Mouse (Mus musculus): ENCODE data around the gene Mbnl2.
A peak's percentile ranks its signal among the peaks of the same experiment; 100 is the strongest.

Mbnl2 gene

GRCm38 (mm10) chr14:120383186-120383851 lies 107.8 kb downstream of the Mbnl2 start:
- DNase-seq (ENCODE audit: low read depth, low spot score), result no peak

- DNase-seq (ENCODE audit: low read depth, low spot score), result no peak
Measured at GRCm38 (mm10) chr14:120384615-120385014, 109.1 kb downstream of the Mbnl2 start.

GRCm38 (mm10) chr14:120387293-120387692 lies 111.8 kb downstream of the Mbnl2 start:
- DNase-seq (ENCODE audit: low read depth, low spot score), result no peak

GRCm38 (mm10) chr14:120388818-120389691 lies 113.6 kb downstream of the Mbnl2 start:
- DNase-seq (ENCODE audit: low read depth, low spot score), result no peak

- DNase-seq (ENCODE audit: low read depth, low spot score), result no peak
Measured at GRCm38 (mm10) chr14:120390231-120390944, 114.9 kb downstream of the Mbnl2 start.

GRCm38 (mm10) chr14:120391701-120392100 lies 116.2 kb downstream of the Mbnl2 start:
- no peak for DNase-seq (ENCODE audit: low read depth, low spot score)

GRCm38 (mm10) chr14:120392441-120392840 lies 117.0 kb downstream of the Mbnl2 start:
- DNase-seq (ENCODE audit: low read depth, low spot score), result no peak

- no peak for DNase-seq (ENCODE audit: low read depth, low spot score)
Measured at GRCm38 (mm10) chr14:120393441-120393840, 118.0 kb downstream of the Mbnl2 start.

- DNase-seq (ENCODE audit: low read depth, low spot score), result no peak
Measured at GRCm38 (mm10) chr14:120394216-120394615, 118.7 kb downstream of the Mbnl2 start.

- no peak for DNase-seq (ENCODE audit: low read depth, low spot score)
Measured at GRCm38 (mm10) chr14:120394827-120395226, 119.4 kb downstream of the Mbnl2 start.

GRCm38 (mm10) chr14:120395501-120395900 lies 120.0 kb downstream of the Mbnl2 start:
- DNase-seq (ENCODE audit: low read depth, low spot score), result no peak

- DNase-seq (ENCODE audit: low read depth, low spot score), result peak; percentile 61
Measured at GRCm38 (mm10) chr14:120397871-120398647, 122.6 kb downstream of the Mbnl2 start.

- DNase-seq (ENCODE audit: low read depth, low spot score), result no peak
Measured at GRCm38 (mm10) chr14:120399614-120400013, 124.1 kb downstream of the Mbnl2 start.

GRCm38 (mm10) chr14:120401158-120401557 lies 125.7 kb downstream of the Mbnl2 start:
- no peak for DNase-seq (ENCODE audit: low read depth, low spot score)

GRCm38 (mm10) chr14:120402715-120403114 lies 127.2 kb downstream of the Mbnl2 start:
- no peak for DNase-seq (ENCODE audit: low read depth, low spot score)

GRCm38 (mm10) chr14:120404364-120404763 lies 128.9 kb downstream of the Mbnl2 start:
- no peak for DNase-seq (ENCODE audit: low read depth, low spot score)

GRCm38 (mm10) chr14:120404811-120405582 lies 129.5 kb downstream of the Mbnl2 start:
- no peak for DNase-seq (ENCODE audit: low read depth, low spot score)

GRCm38 (mm10) chr14:120405597-120405996 lies 130.1 kb downstream of the Mbnl2 start:
- no peak for DNase-seq (ENCODE audit: low read depth, low spot score)

- DNase-seq (ENCODE audit: low read depth, low spot score), result no peak
Measured at GRCm38 (mm10) chr14:120406271-120406670, 130.8 kb downstream of the Mbnl2 start.

- peak; percentile 31 for DNase-seq (ENCODE audit: low read depth, low spot score)
Measured at GRCm38 (mm10) chr14:120406820-120407219, 131.4 kb downstream of the Mbnl2 start.

- DNase-seq (ENCODE audit: low read depth, low spot score), result no peak
Measured at GRCm38 (mm10) chr14:120409854-120410253, 134.4 kb downstream of the Mbnl2 start.
